Comparison of ENCODE assay signal across 11 mouse cellular contexts in the genomic region with DNA sequence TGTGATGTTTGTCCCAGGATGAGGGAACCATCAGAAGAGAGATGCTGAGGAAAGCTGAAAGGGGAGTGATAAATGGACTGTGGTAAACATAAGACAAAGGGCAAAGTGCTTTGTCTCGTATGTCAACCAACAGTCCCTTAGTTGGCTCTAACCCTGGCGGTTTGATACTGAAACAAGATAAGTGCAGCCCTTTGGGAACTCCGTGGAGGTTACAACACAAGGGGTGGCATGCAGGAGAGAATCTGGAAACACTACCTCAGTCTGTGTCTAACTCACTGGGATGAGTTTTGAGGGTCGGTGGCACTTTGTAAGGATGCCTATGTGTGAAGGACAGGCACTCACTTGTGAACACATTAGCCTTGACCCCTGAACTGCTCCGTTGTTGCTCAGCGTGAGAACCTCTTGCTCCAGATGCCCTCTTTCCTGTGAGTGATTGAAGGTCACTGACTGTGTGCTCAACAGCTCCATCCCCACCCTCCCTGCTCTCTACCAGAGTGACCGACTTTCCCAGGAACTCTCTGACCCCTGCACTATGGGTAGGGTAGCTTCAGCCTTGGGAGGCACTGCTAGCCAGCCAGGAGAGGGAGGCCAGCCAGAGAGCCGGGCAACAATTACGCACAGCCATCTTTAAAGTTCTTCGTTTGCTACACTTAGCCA.
A peak's percentile ranks its signal among the peaks of the same experiment; 100 is the strongest.
DNase-seq lines count a peak whose midpoint lies in the region; ATAC-seq lines count a peak whose summit lies in the region.
"Had no signal": no experiment of that assay in that cellular context is flagged by ENCODE, and none has a peak within 500 bp of the region (broad histone marks: within the 10 kb centered on the region; RNA-seq: fewer than 3 reads in every experiment).

No protein-coding gene starts in this region.

- peaks cover 1% of the 10 kb centered on the region for H3K36me3 ChIP-seq in midbrain, embryonic 11.5 days (ENCODE audit: control insufficient read depth, insufficient read depth, low read length)
- H3K36me3 ChIP-seq in midbrain, embryonic 13.5 days = 0 out of 2 replicates have a peak, but pooled peaks cover 7% of the 10 kb centered on the region
- peaks cover 9% of the 10 kb centered on the region for H3K36me3 ChIP-seq in embryonic facial prominence, embryonic 12.5 days
- H3K36me3 ChIP-seq in neural tube, embryonic 14.5 days (ENCODE audit: control insufficient read depth, insufficient read depth, low read length) = no peaks in the 10 kb centered on the region

- ATAC-seq in midbrain, embryonic 11.5 days (ENCODE audit: low FRiP score) = peak; percentile 66
- no peak for ATAC-seq in midbrain, embryonic 13.5 days
- no peak for ATAC-seq in embryonic facial prominence, embryonic 12.5 days (ENCODE audit: insufficient number of reproducible peaks, insufficient read depth, low FRiP score, low TSS enrichment)
- peak; percentile 65; the same call in 1 of the 2 replicates for ATAC-seq in neural tube, embryonic 14.5 days (ENCODE audit: low read depth)
- ATAC-seq: inflammation-experienced regulatory T-cells, adult 6 months had no signal

- no peak for DNase-seq in midbrain, embryonic 11.5 days (ENCODE audit: low spot score, missing footprints)
- DNase-seq in kidney, postnatal 25 days = peak; percentile 16 to 65
- no peak for DNase-seq in gastrocnemius, adult 18-20 months (ENCODE audit: low spot score)
- DNase-seq in urinary bladder, postnatal 36 days (ENCODE audit: low spot score in 2 of 2) = no peak
- DNase-seq in cerebellum, postnatal 4 days (ENCODE audit: low spot score in 2 of 2) = no peak
- DNase-seq: gastrocnemius, postnatal 25 days had no signal

- no peak overlapping the region for H3K9ac ChIP-seq in midbrain, embryonic 11.5 days (ENCODE audit: low read length)
- H3K9ac ChIP-seq in midbrain, embryonic 13.5 days (replicated peaks) = no peak overlapping the region
- H3K9ac ChIP-seq in embryonic facial prominence, embryonic 12.5 days = no peak overlapping the region
- H3K9ac ChIP-seq in neural tube, embryonic 14.5 days (replicated peaks; ENCODE audit: low read depth, low read length) = no peak overlapping the region

- H3K27me3 ChIP-seq in midbrain, embryonic 11.5 days (ENCODE audit: control insufficient read depth, insufficient read depth, low read length) = no peaks in the 10 kb centered on the region
- no peaks in the 10 kb centered on the region for H3K27me3 ChIP-seq in midbrain, embryonic 13.5 days
- no peaks in the 10 kb centered on the region for H3K27me3 ChIP-seq in embryonic facial prominence, embryonic 12.5 days
- no peaks in the 10 kb centered on the region for H3K27me3 ChIP-seq in neural tube, embryonic 14.5 days (ENCODE audit: control insufficient read depth, insufficient read depth, low read length)

- H3K4me1 ChIP-seq in midbrain, embryonic 11.5 days (ENCODE audit: control insufficient read depth, insufficient read depth, low read length) = no peaks in the 10 kb centered on the region; the same call in 1 of the 2 replicates
- H3K4me1 ChIP-seq in midbrain, embryonic 13.5 days (replicated peaks) = no peaks in the 10 kb centered on the region
- peaks cover 44% of the 10 kb centered on the region for H3K4me1 ChIP-seq in embryonic facial prominence, embryonic 12.5 days
- H3K4me1 ChIP-seq in neural tube, embryonic 14.5 days (ENCODE audit: control insufficient read depth, insufficient read depth, low read length) = no peaks in the 10 kb centered on the region

- H3K4me2 ChIP-seq in midbrain, embryonic 11.5 days = no peak overlapping the region
- no peak overlapping the region for H3K4me2 ChIP-seq in midbrain, embryonic 13.5 days (replicated peaks)
- no peak overlapping the region for H3K4me2 ChIP-seq in embryonic facial prominence, embryonic 12.5 days (replicated peaks)
- no peak overlapping the region for H3K4me2 ChIP-seq in neural tube, embryonic 14.5 days (ENCODE audit: low read depth, low read length)

- H3K4me3 ChIP-seq in midbrain, embryonic 11.5 days (ENCODE audit: low read depth, low read length) = no peak overlapping the region
- no peak overlapping the region for H3K4me3 ChIP-seq in midbrain, embryonic 13.5 days (replicated peaks)
- no peak overlapping the region for H3K4me3 ChIP-seq in embryonic facial prominence, embryonic 12.5 days
- H3K4me3 ChIP-seq in neural tube, embryonic 14.5 days (ENCODE audit: low read depth, low read length) = no peak overlapping the region
- H3K4me3 ChIP-seq: myocyte had no signal

- H3K9me3 ChIP-seq in midbrain, embryonic 11.5 days (ENCODE audit: control insufficient read depth, low read length) = peaks cover 2% of the 10 kb centered on the region; the same call in 1 of the 2 replicates
- H3K9me3 ChIP-seq in midbrain, embryonic 13.5 days = no peaks in the 10 kb centered on the region
- peaks cover 2% of the 10 kb centered on the region; the same call in 1 of the 2 replicates for H3K9me3 ChIP-seq in embryonic facial prominence, embryonic 12.5 days
- H3K9me3 ChIP-seq in neural tube, embryonic 14.5 days (ENCODE audit: control insufficient read depth, low read length) = no peaks in the 10 kb centered on the region

- WGBS in midbrain, embryonic 11.5 days = 52% methylated on average over 10 of the region's 10 CpGs
- WGBS in midbrain, embryonic 13.5 days = 63% methylated on average over 10 of the region's 10 CpGs
- WGBS in embryonic facial prominence, embryonic 12.5 days = 40% methylated on average over 10 of the region's 10 CpGs
- 19% methylated on average over 10 of the region's 10 CpGs for WGBS in neural tube, embryonic 14.5 days

- no peak overlapping the region for H3K27ac ChIP-seq in midbrain, embryonic 11.5 days (ENCODE audit: low read depth, low read length)
- H3K27ac ChIP-seq in midbrain, embryonic 13.5 days = no peak overlapping the region
- 0 out of 2 replicates have a peak overlapping the region, but pooled peaks have one; percentile 9 for H3K27ac ChIP-seq in embryonic facial prominence, embryonic 12.5 days
- H3K27ac ChIP-seq in neural tube, embryonic 14.5 days (ENCODE audit: low read depth, low read length) = no peak overlapping the region

Comparison
In these comparisons a context has a peak if more than half of its experiments do, and no peak if none do; other contexts are left out.
1. ATAC-seq: peak in midbrain, embryonic 11.5 days (single experiment) and neural tube, embryonic 14.5 days (single experiment); none in midbrain, embryonic 13.5 days (single experiment) and embryonic facial prominence, embryonic 12.5 days (single experiment).
2. DNase-seq: peak in kidney, postnatal 25 days (2 of 2); none in midbrain, embryonic 11.5 days (single experiment), gastrocnemius, adult 18-20 months (single experiment), urinary bladder, postnatal 36 days (0 of 2) and cerebellum, postnatal 4 days (0 of 2).